Mouse (Mus musculus) neural tube, embryonic 10.5 days (tissue): ENCODE results near the gene Gng3.

Experiments
- DNase-seq: peaks from one replicate; pipeline ENCODE4 v3.0.0-alpha.2; 2017; ENCODE audit warnings: low spot score; ENCODE audit errors: extremely low spot score

The Gng3 gene

GRCm38 (mm10) chr19:8806810-8807209 is 32.2 kb downstream of the Gng3 start:
- no peak for DNase-seq

GRCm38 (mm10) chr19:8803879-8804660 is 34.9 kb downstream of the Gng3 start:
- DNase-seq: no peak

- no peak for DNase-seq
Observed at GRCm38 (mm10) chr19:8803204-8803780, 35.7 kb downstream of the Gng3 start.

- DNase-seq: peak; percentile 92
Observed at GRCm38 (mm10) chr19:8802130-8802821, 36.7 kb downstream of the Gng3 start, which contains the start of gene Zbtb3. Gene Zbtb3, plus strand, starts transcription at chr19:8802555.

GRCm38 (mm10) chr19:8798947-8799315 is 40.1 kb downstream of the Gng3 start:
- DNase-seq: no peak

- peak; percentile 83 for DNase-seq
Observed at GRCm38 (mm10) chr19:8798264-8798946, 40.6 kb downstream of the Gng3 start, which contains the start of gene Polr2g. Gene Polr2g, minus strand, starts transcription at chr19:8798577.

GRCm38 (mm10) chr19:8790171-8790570 is 48.8 kb downstream of the Gng3 start:
- DNase-seq: no peak

- DNase-seq: no peak
Observed at GRCm38 (mm10) chr19:8789171-8789570, 49.8 kb downstream of the Gng3 start.

- no peak for DNase-seq
Observed at GRCm38 (mm10) chr19:8788521-8788920, 50.5 kb downstream of the Gng3 start.
